Mouse (Mus musculus) cerebral cortex, adult 2 months (tissue): ENCODE results near the gene Itgb2.

Experiments
- WGBS: fragments of 180-500 bp; shearing (Covaris S2); methylation state at CpG from one replicate; pipeline ENCODE4 v1.1.7; 2018; 5-methylcytosine and 5-hydroxymethylcytosine counted together

Itgb2 gene

DNA sequence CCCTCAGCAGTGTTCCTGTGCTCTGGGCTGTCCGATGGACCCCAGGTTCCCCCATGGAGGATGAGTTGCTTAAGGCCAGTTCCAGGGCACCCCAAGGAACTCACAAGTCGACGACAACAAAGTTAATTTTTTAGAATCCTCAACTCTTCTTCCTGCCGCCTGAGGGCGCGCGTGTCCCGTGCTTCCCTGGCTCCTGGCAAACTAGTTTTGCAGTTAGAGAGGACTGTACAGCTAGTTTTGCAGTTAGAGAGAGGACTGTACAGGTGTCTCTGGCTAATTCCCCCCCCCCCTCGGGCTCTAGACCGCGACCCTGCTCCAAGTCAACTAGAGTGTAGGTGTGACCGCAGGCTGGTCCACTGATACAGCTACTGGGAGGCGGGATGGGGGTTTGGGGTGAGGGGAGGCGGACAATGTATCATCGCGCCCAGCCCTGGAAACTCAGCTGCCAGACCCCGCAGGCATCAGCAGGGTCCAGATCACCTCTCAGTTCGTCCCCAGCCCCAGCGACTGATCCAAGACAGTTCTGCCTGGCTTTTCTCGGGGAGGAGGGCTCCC is 12.9 kb upstream of the Itgb2 start:
- 22% methylated on average over 20 of the region's 20 CpGs for WGBS

DNA sequence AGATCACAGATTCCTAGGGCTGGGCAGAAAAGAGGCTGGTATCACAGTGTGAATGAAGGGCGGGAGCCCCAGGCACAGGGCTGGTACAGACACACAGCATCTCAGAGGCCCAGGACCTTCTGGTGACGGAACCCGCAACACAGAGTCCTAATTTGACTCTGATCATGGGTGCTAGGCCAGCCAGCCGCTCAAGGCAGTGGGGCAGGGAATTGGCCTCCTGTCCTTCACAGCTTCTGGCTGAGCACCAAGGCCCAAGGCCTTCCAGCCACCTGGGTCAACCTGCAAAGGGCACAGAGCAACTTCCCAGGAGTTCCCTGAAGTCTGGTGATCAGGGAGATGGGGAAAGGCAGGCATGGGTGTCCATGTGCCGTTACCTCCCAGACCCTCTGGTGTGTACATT is 12.3 kb upstream of the Itgb2 start:
- WGBS = 93% methylated on average over 5 of the region's 5 CpGs

DNA sequence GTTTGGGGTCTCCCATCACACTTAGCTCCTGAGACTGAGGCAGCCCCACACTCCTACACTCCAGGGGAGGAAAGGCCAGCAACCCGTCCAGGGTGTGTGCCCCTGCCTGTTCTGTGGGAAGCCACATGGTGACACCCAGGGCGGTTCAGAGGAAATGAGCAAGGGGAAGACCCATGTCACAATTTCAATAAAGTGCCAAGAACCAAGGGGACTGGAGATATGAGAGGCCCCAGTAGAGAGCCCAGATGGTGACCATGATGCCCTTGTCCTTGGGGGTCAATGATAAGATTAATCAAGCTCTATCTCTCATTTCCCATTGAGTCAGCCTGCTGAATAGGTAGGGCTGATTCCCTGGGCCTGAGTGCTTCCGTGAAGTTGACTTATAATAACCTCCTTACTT is 10.9 kb upstream of the Itgb2 start:
- WGBS = 81% methylated on average over 3 of the region's 3 CpGs

DNA sequence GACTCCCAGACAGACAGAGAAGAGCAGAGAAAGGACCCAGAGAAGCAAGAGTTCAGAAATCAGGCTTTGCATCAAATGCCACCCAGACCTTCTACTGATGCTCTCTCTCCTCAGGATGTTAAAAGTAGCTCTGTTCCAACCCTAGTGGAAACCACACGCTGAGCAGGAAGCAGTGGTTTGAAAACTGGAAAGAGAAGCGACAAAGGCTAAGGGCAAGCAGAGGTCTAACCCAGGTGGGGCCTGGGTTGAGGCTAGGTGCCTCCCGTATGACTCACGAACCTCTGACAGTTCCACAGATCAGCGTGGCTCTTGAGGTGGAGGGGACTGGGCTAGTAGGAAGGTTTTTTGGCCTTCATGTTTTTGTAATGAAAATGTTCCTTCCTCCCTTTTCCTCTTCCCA is 9.6 kb upstream of the Itgb2 start:
- 81% methylated on average over 5 of the region's 5 CpGs for whole genome bisulfite sequencing

DNA sequence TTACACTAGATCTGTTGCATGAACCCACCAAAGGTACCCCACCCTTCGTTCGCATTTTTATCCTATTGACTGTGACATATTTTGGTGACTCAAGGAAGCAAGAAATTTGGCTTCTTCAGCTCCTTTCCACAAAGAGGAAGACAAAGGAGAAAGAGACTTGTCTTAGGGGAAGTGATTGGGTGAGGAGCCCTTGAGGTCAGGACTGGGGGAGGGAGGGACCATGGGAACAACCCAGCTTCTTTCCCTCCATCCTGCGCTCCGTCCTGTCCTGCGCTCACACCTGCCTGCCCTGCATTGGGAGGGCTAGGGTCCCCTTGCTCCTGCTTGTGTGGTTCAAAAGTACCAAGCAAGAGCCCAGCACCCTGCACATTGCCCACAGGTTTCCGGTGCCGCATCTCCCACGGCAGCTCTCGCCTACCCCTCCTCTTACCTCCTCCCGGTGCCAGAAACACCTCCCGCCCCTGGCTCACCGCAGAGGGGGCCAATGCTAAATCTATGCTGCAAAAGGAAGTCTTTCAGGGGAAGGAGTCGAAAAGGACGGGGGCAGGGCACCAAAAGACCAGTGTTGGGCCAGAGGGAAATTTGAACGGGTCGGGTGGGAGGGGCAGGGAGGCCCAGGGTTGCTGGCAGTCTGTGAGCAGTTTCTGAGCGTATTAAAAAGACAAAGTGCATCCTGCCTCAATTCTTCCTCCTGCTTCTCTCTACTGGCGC is 7.9 kb upstream of the Itgb2 start:
- WGBS = 19% methylated on average over 18 of the region's 18 CpGs

DNA sequence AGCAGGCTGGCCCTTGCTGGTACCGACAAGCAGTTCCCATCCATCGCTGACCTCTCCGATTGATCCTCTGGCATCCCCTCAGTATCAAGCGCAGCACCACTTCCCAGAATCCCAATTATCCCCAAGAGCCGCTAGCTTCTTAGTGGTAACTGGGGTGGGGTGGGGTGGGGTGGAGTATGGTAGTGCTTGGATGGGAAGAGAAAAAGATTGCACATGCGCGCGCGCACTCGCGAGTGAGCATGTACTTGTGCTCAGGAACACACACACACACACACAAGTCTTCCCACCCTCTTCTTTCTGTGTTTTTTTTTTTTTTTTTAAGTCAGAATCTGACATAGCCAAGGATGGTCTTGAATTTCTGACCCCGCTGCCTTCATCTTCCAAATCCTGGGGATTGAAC is 7.3 kb upstream of the Itgb2 start:
- 49% methylated on average over 12 of the region's 12 CpGs for WGBS

DNA sequence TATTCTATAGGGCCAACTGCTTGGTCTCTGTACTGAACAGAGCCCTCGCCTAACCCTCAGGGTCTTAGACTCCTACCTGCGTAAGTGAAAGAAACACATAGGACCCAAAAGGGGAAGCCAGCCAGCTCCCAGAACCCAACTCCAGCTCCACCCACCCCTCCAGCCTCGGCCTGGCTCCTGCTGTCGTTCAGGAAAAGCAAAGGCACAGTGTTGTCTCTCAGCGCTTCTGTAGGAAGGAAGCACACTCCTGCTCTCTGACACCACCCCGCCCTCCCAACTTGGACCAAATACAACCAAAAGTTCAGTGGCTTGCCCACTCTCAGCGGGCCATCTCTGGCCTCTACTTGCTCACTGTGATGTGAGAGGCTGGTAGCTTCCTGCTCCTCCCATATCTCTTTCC is 6.7 kb upstream of the Itgb2 start:
- WGBS = 65% methylated on average over 7 of the region's 7 CpGs

DNA sequence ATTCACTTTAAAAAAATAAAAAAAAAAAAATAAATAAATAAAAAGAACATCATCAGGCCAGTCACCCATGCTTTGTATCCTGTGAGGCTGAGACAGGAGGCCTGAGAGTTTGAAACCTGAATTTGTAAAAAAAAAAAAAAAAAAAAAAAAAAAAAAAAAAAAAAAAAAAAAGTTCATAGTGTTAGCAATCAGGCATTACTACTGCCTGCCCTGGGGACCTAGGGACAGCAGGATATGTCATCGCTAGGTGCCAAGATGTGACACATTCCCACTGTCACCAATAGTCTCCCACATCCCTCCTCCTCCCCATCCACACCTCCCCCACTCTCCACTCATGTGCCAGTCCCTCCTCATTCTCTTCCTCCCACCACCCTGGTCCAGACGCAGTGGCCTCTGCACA is 3.6 kb upstream of the Itgb2 start:
- WGBS = 80% methylated on average over 2 of the region's 2 CpGs

DNA sequence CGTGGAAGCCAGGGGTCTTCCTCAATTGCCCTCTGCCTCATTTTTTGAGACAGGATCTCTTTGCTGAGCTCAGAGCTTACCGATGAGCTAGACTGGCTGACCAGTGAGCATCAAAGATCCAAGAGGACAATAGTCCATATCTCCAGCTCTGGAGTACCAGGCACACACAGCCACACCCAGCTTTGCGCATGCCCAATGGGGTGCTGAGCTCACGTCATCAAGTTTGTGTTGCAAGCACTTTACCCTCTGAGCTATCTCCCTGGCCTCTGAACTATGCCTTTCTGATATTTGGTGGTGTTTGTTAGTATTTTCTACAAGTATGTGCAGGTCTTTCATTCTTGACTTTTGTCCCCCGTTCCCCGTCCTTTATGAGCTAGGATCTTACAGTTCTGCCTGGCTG is 1.4 kb upstream of the Itgb2 start:
- 93% methylated on average over 6 of the region's 6 CpGs for WGBS

DNA sequence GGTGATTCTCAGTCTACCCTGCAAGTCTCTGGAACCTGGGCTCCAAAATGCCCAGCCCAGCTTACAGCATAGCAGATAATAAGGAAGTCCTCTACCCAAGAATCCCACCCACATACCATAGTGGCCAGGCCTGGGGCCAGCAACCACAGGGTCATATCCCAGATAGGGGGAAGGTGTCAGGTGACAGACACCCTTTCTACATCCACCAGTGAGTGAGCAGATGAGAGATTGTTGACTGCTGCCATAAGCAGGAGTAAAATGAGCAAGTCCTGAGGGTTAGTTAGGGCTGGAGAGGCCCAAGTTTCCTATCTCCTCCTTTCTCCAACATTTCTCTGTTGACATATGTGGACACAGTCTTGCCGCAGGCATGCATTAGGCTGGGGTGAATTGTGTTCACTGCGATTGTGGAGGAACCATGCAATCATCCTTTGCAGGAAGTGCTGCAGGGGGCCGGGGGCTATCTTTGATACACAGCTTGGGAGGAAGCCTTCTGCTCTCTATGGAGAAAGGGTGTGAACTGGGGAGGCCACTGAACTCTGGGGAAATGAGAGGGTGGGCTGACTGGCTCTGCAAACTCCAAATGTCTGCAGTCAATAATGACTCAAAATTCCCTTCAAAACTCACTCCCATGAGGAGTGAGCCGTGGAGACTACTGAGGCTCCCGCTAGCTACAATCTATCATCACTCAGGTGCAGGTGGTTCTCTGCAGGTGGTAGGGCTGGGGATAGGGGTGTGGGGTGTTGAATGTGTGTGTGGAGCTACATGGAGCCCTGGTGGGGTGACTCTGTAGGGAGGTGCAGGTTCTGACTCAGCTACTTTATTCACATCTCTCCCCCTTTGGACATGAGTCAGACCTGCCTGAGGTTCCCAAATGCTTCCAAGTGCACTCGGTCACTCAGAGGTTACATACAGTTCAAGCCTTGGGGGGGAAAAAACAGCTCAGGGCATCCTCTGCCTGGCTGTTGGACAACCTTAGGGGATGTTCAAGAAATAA is 1.3 kb downstream of the Itgb2 start:
- WGBS = 89% methylated on average over 6 of the region's 6 CpGs

DNA sequence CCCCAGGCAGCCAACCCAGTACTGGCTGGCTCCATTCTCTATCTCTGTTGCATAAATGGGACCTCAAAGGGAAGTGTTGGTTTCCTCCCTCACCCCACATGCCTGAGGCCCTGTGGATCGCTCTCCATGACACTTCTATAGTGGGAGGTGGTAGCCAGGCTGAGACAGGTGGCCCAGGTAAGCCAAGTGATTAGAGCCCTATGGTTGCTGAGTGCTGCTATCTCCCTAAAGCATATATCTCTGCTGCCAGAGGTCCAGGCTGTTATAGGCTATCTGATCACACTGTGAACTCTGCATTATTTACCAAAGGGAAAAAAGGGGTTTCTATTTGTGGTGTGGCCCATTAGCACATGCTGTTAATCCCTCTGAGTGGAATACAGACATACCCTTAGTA is 2.0 kb downstream of the Itgb2 start:
- WGBS = 75% methylated on average over 1 of the region's 1 CpGs

DNA sequence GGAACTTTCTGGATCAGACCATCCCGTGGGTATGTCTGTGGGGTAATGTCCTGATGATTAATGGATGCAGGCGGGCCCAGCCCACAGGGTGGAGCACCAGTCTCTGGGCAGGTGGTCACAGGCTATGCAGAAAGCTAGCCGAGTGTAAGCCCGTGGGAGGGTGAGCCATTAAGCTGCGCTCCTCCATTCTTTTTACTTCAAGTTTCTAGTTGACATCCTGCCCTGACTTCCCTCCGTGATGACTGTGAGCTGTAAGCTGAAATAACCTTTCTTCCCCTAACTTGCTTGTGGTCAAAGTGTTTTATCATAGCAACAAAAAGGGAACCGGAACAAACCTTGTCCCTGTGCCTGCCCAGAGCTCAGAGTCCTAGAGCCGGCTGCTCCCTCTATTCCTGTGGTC is 6.7 kb downstream of the Itgb2 start:
- WGBS = 79% methylated on average over 8 of the region's 8 CpGs

DNA sequence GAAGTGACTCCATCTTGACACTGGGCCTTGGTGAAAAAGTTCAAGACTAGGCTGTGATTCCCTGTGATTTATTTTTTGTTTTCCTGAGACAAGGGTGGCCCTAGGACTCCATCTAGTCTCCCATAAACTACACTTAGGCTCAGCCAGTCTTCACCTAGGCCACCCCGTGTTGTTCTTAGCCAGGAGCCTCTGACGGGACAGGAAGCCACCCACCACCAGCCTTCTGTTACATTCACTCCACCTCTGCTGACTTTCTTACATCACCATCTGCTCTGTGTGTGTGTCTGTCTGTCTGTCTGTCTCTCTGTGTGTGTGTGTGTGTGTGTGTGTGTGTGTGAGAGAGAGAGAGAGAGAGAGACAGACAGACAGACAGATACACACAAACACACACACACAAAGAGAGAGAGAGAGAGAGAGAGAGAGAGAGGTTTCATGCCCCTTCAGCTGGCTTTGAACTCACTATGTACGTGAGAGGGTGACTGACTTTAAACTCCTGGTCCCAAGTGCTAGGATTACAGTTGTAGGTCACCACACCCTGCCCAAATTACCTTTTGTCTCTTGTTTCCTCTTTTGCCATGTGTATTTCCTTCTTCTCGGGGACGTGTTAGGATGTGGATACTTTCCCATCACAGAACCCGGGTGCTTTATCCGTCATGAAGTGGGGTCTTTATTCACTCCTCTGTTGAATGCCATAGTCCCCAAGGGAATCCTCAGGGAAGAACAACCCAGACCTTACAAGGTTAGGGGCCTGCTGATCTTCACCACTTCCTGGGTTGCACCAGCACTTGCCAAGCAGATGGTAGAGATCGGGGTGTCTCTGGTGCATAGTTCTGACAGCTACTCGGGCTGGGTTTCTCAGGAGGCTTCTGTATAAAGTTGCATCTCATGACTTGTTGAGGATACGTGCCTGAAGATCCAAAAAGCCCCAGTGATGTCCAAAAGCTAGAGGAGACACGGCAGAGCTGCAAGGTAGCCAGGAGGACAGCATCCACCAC is 7.5 kb downstream of the Itgb2 start:
- WGBS = 81% methylated on average over 11 of the region's 11 CpGs

DNA sequence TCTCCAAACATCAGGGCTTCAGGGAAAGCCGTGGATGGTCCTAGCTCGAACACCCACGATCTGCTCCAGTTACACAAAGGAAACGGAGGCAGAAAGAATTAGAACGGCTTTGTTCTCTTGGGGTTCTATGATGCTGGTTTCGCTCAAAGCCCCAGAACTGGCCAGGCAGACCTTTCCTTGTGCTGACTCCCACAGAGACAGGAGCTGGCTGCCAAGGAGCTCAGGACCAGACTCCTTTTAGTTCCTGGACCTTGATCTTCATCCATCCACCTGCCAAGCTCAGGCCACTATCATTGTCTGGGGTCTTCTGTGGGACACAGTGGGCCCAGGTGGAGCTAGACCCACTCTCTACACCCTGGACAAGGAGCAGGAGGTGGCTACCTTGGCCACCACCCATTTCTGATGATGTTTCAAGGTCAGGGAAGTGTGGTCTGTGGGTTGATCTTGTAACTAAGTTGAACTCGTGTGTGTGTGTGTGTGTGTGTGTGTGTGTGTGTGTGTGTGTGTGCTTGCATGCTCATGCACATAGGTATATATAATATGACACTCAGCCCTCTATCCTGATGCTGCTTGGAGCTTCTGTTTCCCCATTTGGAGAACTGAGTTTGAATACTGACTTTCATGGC is 9.4 kb downstream of the Itgb2 start:
- WGBS = 68% methylated on average over 7 of the region's 7 CpGs

DNA sequence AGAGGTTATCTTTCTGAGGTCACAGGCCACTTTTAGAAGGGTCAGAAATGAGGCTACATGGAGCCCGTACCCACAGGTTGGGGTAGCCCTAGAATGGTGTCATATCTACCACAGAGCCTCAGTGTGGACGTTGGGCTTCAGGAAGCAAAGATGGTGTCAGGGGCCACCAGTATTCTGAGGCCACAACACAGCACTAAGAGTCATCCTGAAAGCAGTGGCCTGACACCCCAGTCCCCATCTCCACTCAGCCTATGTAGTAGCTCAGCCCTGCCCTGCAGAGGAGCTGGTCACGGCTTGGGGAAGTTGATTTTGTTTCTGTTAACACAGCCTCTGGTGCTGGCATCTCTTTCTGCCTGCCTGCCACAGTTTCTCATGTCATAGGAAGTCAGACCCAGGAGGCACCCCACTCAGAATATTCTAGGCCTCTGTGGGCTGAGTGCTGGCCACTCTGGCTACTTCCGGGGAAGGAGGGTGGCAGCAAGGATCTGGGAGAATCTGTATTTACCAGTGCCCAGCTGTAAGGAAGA is 10.6 kb downstream of the Itgb2 start:
- WGBS = 83% methylated on average over 4 of the region's 4 CpGs

DNA sequence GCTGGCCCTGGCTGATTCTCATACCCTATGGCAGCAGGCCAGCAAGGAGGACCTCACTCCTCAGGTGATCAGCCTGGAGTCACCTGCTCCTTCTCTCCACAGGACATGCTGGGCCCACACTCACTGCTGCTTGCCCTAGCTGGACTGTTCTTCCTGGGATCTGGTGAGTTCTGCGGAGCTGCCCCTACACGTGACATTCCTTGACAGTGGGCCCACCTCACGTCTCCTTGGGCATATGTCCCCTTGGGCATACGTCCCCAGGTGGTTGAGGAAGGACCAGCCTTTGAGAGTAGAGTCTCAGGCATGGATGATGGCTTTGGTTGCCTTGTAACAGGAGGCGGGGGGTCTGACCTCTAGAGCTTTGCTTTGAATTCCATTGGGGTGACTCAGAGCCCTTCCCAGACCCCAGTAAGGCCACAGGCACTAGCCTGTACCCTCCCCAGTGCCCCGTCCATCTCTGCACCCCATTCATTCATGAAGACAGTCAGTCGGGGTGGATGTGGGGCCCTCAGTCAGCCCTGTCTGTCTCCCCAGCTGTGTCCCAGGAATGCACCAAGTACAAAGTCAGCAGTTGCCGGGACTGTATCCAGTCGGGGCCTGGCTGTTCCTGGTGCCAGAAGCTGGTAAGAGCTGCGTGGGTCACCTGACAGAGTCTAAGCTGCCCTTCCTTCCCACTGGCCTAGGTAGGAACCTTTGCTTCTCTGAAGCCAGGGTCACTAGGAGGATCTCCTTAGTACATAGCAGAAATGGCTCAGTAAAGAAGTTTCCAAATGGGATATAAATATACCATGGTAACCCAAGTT is 12.0 kb downstream of the Itgb2 start:
- 85% methylated on average over 10 of the region's 10 CpGs for WGBS

DNA sequence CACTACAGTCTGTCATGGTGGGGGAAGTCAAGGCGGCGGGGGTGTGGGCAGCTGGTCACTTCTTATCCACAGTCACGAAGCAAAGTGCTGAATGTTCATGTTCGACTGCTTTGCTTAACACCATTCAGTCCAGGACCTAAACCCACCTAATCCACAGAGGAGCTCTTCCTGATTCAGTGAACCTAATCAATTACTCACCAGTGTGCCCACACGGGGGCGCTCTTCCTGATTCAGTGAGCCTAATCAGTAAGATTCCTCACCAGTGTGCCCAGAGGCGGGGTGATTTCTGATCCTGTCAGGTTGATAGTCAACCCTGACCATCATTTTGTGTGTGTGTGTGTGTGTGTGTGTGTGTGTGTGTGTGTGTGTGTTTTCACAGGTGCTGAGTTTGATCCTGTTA is 13.2 kb downstream of the Itgb2 start:
- WGBS = 51% methylated on average over 7 of the region's 7 CpGs

DNA sequence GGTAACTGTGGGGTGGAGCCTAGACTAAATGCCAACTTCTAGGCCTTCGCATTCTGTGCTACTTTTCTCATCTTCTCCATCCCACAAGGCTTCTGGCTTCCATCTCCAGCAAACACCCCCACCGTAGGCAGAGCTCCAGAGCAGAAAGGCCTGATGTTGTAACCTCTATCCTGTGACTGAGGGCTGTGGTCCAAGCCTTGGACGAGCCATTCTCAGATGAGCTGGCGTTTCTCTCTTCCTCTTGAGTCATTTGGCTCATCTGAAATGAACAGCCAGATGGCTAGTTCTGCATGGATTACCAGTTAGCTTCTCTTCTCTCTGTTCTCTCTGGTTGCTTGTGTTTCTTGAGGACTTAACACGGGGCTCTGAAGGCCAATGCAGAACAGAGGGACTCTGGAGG is 14.9 kb downstream of the Itgb2 start:
- 34% methylated on average over 5 of the region's 5 CpGs for WGBS

DNA sequence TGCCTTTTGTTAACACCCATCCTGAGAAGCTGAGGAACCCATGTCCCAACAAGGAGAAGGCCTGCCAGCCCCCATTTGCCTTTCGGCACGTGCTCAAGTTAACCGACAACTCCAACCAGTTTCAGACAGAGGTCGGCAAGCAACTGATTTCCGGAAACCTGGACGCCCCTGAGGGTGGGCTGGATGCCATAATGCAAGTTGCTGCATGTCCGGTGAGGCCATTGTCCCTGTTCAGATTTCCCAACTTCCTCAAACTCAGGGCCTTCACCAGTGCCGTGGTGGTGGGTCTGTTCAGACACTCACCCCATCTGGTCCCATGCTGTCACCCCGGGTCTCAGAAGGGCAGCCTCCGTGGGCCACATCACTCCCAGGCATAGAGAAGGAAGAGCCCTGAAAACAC is 18.5 kb downstream of the Itgb2 start:
- 88% methylated on average over 10 of the region's 10 CpGs for WGBS

DNA sequence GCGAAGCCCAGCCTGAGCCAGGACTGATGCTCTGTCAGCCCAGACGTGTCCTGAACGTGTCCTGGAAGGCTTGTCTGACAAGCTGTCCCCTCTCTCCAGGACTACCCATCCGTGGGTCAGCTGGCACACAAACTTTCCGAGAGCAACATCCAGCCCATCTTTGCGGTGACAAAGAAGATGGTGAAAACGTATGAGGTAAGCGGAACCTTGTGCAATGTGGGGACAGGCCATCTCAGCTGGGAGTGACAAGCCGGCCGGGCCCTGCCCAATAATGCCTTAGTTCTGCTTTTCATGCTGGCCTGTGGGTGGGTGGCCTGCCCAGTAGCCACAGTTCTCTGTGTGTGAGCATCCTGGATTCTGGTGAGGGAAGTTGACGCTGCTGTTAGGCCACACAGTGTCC is 20.8 kb downstream of the Itgb2 start:
- 74% methylated on average over 11 of the region's 11 CpGs for WGBS
